Mouse (Mus musculus): ENCODE data around the gene Adgrf3.

Adgrf3 gene

DNA sequence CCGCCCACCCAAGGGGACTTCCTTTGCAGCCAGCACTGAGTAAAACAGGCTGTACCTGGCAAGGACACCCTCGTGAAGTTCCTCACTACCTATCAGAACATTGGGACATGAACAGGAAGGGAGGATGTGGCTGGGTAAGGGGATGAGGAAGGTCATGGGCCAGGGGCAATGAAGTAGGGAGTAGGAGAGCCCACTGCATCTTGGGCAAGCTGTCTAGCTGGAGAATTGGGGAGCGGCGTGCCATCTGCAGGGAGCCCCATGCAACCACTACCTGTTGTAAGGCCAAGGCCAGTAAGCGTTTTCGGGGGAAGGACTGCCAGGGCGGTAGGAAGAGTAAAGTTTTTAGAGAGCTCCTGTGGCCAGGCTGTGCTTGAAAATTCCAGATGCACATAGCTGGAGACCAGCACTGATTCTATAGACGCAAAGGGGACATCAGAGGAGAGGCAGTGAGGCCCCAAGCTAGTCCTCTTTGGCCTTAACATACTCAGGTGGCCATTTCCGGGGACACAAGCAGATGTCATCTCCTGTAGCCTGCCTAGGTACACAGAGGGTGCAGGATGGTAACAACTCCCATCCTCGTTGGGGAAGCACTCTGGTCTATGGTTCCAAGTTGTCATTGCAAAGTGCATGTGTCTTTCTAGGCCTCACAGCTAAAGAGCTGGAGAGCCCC, 2.2 kb downstream of the Adgrf3 start:
- in situ Hi-C loops (cut with MboI, MseI), result no loop called here

DNA sequence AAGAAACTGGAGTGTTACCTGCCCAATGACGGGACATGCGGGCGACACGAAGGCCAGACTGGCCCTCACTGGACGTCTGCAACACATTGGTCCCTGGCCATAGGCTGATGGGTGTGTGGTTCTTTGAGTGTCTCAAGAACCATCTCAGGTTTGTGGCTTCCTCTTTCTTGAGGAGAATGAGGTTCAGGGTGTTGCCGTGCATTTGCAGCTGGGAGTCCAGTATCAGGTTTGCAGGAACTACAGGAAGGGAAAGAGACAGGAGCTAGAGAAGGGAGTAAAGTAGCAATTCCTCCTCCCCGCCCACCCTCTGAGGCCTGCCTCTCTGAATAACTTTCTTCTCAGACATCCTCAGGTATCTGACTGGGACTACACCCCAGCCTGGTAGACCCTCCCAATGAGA, 3.3 kb downstream of the Adgrf3 start:
- in situ Hi-C loops (cut with MboI, MseI), result no loop called here

DNA sequence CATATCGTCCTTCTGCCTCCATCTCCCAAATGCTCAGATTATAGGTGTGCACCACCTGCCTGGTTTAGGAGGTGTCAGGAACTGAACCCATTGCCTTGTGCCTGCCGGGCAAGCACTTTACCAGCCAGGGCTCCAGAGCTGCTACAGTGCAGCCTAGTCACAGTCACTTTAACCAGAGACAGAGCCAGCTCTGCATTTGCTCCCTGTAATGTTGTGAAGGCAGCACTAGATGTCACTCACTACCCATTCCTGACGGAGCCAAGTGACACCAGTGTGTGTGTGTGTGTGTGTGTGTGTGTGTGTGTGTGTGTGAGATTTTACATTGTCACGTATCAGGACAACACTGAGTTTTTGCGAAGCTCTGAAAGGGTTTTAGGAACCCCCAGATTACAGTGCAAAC, 4.0 kb downstream of the Adgrf3 start:
- in situ Hi-C loops (cut with MboI, MseI), result no loop called here

DNA sequence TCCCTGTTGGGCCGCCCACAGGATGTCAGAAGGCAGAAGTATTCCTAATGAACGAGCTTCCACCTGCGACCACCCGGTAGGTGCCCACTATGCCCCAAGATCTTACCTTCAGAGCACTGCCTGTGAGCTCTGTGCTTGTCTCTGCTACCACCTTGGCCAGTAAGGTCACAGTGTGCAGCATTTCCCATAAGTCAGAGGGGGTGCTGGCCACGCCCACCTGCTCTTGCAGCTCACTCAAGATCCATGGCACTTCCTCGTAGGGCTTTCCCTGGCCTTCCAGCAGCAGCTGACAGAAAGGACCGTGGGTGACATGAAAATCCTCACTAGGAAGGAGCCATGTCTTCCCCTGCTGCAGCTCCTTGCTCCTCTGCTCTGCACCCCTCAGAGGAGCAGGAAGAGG, 7.3 kb downstream of the Adgrf3 start:
- in situ Hi-C loops (cut with MboI, MseI), result loop anchor here (5.0 to 10.0 kb wide), 3 partner anchors 77 to 279 kb away; no protein-coding TSS in a partner anchor

DNA sequence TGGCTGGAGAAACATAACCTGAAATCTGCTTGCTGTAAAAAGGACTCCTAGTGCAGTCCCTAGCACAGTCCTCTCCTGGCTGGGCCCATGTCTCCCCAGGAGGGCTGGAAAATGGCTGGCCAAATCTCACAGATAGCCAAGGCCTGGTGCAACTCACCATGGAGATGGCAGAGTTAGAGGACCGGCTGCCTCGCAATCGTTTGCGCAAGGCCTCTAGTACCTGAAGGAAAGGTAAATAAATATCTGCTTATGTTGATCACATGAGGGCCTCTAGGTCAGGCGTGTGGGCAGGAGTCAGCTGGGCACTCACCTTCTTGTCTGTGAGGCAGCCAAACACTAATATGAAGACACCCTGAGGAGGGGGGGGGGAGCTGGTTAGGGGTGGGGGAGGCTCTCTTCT, 10.2 kb downstream of the Adgrf3 start:
- in situ Hi-C loops (cut with MboI, MseI), result loop anchor here (5.0 to 10.0 kb wide), 3 partner anchors 79 to 282 kb away; no protein-coding TSS in a partner anchor

DNA sequence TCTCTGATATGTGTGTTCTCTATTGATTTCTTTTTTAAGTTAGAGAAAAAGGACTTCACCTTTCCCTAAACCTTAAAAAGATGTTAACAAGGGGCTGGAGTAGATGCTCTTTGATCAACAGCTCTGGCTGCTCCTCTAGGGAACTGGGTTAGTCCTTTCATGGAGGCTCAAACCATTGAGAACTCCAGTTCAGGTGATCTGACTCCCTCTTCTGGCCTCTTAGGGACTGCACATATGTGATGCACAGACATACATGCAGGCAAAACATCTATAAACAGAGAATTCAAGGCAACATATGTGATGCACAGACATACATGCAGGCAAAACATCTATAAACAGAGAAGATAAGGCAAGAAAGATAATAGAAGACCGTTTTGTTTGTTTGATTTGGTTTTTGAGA, 13.1 kb downstream of the Adgrf3 start:
- in situ Hi-C loops (cut with MboI, MseI), result loop anchor here in 1 of 2 experiments (10.0 kb wide), 2 partner anchors 82 to 162 kb away; no protein-coding TSS in a partner anchor

DNA sequence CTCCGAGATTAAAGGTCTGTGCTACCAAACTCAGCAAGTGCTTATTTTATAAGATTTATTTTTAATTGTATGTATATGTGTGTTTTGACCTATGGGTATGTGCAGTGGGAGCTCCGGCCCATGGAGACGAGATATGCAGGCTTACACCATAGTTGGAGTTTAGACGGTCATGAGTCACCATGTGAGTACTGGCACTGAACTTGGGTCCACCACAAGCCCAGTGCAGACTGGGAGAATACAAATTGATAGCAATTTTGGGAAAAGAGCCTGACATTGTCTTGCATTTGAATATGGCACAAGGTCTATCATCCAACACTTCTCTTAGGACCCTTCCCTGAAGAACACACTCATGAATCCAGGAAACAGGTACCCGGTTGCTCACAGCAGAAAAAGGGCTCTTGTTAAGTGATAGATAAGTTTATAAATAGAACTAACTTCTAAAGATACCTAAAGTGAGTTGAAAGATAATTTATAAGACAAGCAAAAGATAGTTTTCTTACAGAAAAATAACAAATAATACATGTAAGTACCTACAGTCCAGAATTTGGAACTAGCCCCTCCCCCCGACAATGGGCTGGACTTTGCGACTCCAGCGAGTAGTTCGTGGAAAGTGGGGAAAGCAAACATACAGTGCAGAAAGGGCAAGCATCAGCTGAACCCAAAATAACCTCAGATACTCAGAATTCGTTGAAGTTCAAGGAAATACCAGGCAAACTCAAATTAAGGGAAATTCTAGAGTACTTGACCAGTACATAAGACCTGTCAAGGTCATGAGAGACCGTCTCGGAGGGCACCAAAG, 17.6 kb downstream of the Adgrf3 start:
- in situ Hi-C loops (cut with MboI, MseI), result no loop called here

DNA sequence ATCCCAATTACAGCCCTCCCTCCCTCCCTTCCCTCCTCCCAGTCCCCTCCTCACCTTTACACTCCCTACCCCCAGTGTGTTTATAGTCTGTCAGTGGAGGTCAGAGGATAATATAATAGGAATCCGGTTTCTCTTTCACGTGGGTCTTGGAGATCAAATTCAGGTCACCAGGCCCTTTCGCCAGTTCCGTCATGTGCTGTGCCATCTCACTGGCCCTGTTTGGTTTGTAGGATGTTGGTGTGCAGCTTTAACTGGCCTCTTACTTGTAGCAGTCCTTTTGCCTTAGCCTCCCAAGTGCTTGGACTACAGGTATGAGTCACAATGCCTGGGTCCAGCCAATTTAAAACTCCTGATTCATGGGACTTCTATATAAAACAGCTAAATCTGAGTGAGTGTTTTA, 29.7 kb downstream of the Adgrf3 start:
- in situ Hi-C loops (cut with MboI, MseI), result no loop called here

DNA sequence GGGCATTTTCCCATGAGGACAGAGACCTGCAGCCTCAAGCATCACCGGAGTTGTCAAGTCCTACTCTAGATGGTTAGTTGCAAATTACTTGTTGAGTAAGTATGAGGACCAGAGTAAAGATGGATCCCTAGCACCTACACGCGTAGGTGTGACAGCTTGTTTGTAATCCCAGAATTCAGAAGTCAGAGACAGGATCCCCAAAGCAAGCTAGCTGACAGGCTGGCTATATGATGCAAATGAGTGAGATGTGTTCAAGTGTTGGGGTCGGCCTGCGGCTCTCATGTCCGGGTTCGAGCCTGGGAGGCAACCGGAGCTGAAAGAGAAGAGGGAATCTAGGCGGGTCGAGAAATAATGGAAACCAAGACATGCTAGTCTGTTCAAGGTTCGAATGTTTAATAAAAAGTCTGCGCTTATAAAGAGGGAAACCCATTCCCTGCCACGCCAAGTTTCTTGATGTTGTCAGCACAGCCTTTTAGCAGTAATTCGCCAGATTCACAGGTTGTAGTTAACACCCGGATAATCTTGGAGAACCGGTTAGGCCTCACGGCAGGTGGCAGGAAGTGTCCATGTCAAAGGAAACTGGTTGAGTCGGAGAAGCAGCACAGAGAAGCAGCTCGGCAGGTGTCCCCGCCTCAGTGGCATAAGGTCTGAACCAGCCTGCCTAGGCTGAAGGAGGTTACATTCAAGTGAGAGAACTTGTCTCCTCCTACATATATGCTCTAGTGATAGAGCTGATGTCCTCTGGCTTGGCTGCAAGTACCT, 32.4 kb downstream of the Adgrf3 start:
- in situ Hi-C loops (cut with MboI, MseI), result no loop called here

DNA sequence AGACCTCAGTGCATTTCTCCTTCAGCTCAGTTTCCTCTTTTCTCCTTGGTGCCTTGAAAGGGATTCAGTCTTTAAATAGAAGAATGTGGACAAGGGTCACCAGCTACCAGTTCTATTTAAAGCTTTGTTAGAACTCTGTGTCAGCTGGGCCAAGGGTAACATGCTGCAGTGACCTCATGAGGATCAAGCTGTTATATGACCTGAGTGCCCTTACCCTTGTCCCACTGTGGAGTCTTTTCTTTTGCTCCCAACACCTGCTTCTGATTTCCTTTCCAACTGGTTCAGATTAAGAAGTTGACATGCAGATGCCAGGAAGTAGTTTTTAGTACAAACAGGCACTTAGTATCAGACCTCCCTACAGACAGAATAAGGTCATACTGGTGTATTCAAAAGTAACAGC, 33.4 kb downstream of the Adgrf3 start:
- in situ Hi-C loops (cut with MboI, MseI), result no loop called here

DNA sequence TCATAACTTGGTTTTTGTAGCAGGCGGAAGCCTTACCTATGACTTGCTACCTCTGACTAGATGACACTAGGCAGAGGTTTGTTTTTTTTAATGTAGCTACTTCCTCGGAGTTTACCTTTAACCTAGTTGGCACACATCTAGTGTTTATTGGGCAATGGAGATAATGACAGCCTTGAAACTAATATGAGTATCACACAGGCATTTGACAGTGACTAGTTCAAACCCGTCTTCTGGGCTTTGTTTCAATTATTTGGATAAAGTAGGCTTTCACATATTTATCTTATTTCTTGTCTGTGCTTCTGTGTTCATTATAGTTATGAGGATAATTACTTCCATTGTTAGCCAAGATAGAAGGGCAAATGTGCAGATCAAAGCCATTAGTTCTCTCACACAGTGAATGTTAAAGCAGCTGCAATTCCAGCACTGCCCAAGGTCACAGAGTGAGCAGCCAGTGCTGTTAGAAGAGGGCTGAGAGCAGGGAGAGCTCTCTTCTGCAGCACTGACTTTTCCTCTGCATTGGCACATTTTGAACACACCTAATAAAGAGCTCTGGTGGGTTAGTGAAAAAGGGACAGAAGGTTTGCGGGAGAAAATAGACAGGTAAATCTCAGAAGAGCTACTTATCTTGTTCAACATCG, 35.1 kb downstream of the Adgrf3 start:
- in situ Hi-C loops (cut with MboI, MseI), result no loop called here

DNA sequence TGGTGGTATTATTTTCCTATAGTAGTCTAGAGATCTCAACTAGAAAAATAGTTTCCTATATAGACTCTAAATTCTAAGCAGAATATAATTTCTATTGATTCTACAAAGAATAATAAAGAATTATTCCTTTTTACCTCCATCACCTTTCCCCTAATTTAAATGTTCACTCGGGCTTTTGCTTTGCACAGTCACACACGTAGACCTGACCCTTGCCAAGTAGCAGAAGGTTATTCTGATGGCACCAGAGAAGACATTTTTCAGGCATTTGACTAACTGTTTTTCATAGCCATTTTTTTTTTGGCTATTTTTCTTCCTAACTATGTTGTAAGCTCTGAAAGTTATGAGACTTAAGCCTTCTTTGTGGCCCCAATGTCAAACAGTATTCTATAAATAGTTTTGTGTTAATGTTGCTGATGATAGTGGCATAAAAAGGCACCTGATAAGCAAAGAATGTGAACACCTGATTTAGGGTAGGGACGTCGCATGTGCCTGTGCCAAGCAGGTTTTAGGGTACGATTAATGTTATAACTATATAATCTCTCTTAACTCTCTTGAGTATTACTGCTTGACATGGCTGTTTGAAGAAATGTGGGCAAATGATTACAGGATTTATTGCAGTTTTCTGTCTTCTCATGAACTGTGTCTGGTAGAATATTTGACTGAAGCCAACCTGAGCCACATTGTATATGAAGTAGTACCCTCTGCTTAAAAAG, 40.1 kb downstream of the Adgrf3 start:
- in situ Hi-C loops (cut with MboI, MseI), result no loop called here

DNA sequence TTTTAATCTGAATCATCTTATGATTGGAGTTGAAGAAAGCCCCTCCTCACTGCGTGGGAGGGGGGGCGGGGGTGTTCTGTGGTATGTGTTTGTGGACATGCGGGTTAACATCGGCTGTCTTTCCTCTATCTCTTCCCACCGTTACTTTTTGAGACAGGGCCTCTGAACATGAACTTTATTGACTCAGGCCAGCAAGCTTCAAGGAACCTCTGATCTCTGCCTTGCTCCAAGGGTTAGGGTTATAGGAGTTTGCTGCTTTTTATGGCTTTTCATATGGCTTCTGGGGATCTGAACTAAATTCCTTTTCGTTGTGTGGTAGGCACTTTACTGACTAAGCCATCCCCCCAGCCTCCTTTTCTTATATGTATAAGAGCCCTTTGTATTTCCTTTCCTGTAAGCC, 43.2 kb downstream of the Adgrf3 start:
- in situ Hi-C loops (cut with MboI, MseI), result no loop called here

DNA sequence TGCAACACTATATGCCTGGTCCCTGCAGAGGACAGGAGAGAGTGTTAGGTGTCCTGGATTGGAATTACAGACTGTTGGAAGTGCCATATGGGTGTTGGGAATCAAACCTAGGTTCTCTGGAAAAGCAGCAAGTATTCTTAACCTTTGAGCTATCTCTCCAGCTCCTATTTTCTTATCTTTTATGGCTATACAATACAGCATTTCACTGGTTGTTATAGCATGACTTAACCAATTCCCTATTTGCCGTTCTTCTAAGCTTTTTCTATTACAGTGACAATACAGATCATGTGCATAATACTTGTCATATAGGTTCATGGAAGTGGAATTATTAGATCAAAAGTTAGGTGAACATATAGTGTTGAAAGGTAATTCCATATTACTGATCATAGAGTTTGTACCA, 43.7 kb downstream of the Adgrf3 start:
- in situ Hi-C loops (cut with MboI, MseI), result no loop called here

DNA sequence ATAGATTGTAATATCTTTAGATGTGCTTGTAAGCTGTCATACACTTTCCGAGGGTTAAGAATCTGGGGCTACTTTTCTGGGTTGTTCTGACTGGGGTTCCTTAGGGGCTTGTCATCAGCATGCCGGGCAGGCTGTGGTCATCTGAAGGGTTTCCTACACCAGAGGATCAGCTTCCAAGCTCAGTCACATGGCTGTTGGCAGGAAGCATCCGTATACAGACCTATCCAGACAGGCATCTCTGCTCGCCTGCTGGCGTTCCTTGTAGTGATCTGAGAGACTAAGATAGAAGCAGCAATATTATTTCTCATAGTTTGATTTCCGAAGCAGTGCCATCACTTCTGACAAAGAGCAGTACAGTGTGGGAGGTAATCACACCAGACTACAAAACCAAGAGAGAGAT, 45.9 kb downstream of the Adgrf3 start:
- in situ Hi-C loops (cut with MboI, MseI), result no loop called here

DNA sequence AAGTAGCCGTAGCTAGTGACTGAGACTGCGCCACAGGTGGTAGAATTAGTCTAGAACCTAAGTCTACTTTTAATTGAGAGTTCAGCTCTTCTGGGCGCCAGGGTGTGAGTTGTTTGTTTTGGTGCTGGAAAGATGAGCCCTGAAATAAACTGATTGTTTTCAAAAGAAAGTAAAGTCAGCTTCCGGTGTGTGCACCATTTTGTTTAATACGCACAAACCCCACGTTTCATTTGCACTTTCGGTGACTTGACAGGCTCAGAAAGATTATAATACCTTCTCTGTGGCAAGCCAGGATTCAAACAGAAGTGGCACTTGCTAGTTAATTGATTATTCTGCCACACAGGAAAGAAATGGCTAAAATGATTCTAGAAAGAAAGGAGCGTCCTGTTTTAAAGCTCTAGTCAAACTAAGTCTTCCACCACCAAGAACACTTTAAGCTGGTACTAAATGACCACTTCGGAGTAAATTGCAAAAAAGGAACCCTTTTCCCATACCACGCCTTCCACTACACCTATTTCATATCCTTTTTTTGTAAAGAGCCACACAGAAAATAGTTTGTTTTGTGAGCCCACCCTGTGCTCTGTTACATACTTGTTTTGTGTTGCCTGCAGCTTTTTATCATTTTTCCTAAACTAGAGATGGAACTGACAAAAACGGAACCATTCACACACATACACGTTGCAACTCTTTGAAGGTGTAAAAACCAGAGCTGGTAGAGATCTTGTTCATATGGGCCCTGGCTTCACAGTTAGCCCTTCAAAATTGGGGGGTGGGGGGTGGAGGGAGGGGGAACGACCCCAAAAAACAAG, 49.5 kb downstream of the Adgrf3 start:
- in situ Hi-C loops (cut with MboI, MseI), result no loop called here

DNA sequence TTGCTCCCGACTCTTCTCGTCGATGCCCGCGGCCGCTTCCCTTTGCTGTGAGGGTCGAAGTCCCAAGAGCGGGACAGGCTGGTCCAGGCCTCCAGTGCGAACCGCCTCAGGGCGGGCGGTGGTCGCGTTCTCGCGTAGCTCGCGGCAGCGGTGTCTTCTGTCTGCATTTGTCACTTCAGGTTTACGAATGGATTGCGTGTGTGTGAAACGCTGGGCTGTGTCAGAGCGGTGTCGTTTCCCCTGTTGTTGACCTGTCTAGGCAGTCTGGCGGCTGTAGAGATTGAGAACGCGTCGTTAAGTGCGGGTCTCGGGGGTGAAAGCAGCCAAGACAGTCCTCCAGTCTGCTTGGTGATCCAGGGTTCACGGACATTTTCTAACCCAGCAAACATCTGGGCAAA, 50.1 kb downstream of the Adgrf3 start:
- in situ Hi-C loops (cut with MboI, MseI), result no loop called here

DNA sequence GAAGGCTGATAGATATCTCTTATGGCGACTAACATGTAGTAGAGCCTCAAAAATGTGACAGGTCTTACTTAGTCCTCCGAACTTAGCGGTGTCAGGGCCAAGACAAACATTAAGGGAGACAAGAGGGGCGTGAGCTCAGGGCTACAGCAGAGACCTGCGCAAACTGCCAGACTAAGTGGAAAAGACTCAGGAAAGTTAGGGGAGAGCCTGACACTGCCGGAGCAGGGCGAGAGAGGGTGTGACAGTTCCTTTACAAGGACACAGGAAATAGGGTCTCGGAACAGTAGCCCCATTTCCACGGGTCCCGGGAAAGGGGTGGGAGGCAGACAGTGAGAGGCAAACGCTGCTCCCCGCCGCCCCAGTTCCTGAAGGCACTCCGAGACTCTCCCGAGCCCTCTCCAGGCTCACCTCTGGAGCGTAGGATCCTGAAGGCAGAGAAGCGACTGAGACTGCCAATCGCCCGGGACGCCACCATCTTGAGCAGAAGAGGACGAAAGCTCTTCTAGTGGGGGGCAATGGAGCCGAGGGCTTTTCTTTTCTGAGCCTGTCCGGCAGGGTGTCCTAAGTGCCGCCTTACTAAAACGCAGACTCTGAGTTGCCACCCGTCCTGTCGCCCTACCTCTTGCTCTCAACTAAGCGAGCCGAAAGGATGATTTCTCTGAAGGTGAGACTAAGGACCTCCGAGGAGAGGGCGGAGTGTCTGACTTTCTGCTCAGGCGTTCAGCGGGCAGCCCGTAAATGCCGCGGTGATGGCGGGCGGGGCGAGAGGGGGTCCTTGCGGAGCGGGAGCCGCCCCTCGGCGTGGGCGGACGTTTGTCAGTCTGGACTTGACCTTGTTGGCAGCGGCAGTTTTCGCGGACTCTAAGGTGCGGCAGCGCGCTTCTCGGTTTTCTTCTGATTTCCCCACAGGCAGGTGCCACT, 50.8 kb downstream of the Adgrf3 start, which contains the start of the genes Hadha and Hadhb:
TSS of gene Hadha (minus strand) at position 689 of the 921 bp plus-strand sequence.
TSS of gene Hadhb (plus strand) at position 775 of the 921 bp plus-strand sequence.
- in situ Hi-C loops (cut with MboI, MseI), result loop anchor here in 1 of 2 experiments (5.0 kb wide), 1 partner anchor 83 kb away; no protein-coding TSS in a partner anchor

DNA sequence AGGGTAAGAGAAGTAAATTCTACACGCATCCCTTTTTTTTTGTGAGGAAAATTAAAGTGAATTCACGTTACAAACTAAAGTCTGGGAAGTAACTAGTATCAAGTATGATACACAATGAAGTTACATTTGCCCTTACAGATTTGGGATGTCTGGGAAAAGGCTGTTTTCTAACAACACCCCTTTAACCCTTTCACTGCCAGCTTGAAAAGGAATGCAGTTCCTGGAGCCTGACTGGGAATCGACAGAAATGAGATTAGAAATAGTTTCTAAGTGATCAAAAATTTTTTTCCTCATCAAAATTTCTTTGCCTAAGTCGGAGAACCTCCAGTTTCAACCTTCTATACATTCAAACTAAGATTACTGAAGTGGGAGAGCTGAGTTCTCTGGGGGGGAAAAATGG, 51.5 kb downstream of the Adgrf3 start:
- in situ Hi-C loops (cut with MboI, MseI), result loop anchor here in 1 of 2 experiments (5.0 kb wide), 1 partner anchor 83 kb away; no protein-coding TSS in a partner anchor

Measured in T-helper 17 cell (primary cell).